Mouse (Mus musculus) cerebellum, adult 18-20 months (tissue): ENCODE data around the gene Gm15448.
"Not testable (repeated sequence)": the region's sequence is repeated elsewhere in the genome, so short reads cannot be mapped to it uniquely, and the experiment has no call there.

Experiments used
- DNase-seq, 2 experiments: peaks; one replicate each; pipeline ENCODE4 v3.0.0; 2021

Gm15448 gene

DNA sequence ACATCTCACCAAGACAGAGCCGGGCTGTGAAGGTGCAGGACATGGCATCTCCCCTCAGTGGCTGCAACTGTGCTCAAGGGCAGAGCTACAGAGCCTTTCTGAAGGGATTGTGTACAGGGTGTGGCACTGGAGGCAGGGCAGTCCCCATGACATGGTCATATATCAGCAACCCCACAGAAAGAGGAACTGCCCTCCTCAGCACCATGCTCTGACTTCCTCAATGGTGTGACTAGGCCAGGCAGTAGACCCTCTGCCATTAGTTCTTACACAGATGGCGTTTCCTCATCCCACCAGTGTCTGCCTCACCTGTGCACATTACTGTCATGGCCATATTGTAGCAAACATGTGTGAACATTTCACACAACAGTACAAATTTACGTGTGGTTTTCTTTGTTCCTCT is at the start of gene Gm15448:
Gene Gm15448, minus strand, starts transcription at position 89 of the 400 bp plus-strand sequence.
- DNase-seq = not testable (repeated sequence)

DNA sequence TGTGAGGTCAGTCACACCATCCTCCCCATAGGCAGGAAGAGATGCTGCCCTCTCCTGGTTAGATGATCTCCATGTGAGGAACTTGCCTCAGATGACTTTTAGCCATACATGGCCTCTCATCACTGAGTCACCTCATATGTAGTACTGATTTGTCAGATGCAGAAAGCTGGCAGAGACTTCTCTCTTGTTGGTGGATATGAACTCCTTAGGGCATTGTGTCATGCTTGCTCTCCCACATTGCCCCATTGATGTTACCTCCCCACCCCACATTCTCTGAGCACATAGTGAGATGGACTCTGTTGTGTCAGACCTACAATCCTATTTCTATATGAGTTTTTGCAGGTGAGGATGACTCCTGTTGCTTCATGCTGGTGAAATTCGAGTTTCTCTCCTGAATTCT is 49.5 kb upstream of the Gm15448 start:
- DNase-seq = not testable (repeated sequence)

DNA sequence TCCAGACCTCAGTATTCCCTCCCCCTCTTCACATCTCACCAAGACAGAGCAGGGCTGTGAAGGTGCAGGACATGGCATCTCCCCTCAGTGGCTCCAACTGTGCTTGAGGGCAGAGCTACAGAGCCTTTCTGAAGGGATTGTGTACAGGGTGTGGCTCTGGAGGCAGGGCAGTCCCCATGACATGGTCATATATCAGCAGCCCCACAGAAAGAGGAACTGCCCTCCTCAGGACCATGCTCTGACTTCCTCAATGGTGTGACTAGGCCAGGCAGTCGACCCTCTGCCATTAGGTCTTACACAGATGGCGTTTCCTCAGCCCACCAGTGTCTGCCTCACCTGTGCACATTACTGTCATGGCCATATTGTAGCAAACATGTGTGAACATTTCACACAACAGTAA is 19.5 kb upstream of the Gm15448 start, which contains the start of gene Pira2:
Gene Pira2, minus strand, starts transcription at position 101 of the 400 bp plus-strand sequence.
- DNase-seq = not testable (repeated sequence)

DNA sequence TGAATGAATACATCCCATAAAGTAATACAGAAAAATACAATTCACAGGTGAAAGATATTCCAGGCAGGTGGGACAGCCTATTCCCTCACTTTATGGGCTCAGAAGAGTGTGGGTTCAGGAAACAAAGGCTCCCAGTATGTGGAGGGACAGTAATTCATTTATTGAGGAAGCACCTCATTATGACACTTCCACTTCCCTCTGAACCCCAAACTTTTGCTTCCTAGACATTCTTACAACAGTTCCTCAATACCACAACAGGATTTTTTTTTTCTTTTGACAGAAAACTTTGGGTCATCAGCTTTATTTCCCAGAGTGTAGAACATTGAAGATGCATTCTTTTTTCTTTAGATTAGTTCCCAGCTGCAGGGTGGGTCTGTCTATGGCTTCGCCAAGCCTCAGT is 12.4 kb upstream of the Gm15448 start:
- not testable (repeated sequence) for DNase-seq

DNA sequence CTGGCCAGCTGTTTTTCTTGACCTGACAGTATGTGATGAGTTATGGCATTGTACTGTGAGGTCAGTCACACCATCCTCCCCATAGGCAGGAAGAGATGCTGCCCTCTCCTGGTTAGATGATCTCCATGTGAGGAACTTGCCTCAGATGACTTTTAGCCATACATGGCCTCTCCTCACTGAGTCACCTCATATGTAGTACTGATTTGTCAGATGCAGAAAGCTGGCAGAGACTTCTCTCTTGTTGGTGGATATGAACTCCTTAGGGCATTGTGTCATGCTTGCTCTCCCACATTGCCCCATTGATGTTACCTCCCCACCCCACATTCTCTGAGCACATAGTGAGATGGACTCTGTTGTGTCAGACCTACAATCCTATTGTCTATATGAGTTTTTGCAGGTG is 5.1 kb upstream of the Gm15448 start:
- DNase-seq = not testable (repeated sequence)

DNA sequence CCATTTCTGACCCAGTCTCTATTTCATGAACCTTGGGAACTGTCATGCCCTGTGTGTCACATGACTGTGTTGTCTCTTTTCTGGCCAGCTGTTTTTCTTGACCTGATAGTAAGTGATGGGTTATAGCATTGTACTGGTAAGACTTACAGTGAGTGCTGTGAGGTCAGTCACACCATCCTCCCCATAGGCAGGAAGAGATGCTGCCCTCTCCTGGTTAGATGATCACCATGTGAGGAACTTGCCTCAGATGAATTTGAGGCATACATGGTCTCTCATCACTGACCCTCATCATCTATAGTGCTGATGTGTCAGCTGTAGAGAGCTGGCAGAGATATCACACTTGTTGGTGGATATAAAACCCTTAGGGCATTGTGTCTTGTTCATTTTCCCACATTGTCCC is 13.6 kb downstream of the Gm15448 start:
- DNase-seq = not testable (repeated sequence)

DNA sequence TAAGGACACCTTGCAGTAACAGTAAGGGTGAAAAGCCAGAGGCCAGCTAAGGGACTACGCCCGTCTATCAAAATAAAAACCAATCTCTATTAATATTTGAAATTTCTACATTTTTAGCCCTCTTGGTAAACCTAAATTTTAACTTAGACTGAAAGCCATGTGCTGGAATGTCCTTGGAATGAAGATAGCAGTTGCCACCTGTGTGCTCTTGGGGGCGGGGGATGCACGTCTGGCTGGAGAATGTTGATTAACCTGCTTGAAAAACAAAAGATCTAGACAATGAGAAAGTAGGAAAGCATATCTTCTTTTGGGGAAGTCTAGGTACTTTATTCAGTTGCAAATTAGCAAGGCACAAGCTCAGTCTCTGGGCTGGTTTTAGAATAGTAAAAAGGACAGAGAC is 22.6 kb downstream of the Gm15448 start:
- not testable (repeated sequence) for DNase-seq

DNA sequence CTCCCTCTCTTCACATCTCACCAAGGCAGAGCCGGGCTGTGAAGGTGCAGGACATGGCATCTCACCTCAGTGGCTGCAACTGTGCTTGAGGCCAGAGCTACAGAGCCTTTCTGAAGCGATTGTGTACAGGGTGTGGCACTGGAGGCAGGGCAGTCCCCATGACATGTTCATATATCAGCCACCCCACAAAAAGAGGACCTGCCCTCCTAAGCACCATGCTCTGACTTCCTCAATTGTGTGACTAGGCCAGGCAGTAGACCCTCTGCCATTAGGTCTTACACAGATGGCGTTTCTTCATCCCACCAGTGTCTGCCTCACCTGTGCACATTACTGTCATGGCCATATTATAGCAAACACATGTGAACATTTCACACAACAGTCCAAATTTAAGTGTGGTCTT is 25.5 kb downstream of the Gm15448 start:
- not testable (repeated sequence) for DNase-seq

DNA sequence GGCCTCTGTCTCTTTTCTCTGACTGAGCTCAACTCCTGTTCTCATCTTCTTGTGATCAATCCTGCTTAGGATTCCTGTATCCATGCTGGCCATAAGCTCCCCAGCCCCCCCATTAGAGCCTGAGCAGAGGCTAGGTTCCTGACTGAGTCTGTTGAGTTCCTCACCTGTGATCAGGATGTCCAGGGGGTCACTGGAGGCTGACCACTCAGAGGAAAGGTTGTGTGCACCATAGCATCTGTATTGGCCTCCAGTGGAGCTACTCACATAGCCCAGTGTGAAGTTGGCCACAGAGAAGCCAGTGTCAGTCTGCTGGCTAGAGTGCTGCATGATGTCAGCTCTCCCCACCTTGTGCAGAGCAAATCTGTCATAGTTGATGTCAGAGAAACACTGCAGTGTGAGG is 29.2 kb downstream of the Gm15448 start:
- DNase-seq = not testable (repeated sequence)
